ENCODE assay signal across 14 mouse cellular contexts in genomic region chr6:44067841-44068240, GRCm38 (mm10).
"Had no signal": no experiment of that assay in that cellular context is flagged by ENCODE, and none has a peak within 500 bp of the region (broad histone marks: within the 10 kb centered on the region; RNA-seq: fewer than 3 reads in every experiment).

No protein-coding gene starts in this region.

- DNase-seq: gastrocnemius, adult 2 months; gastrocnemius, postnatal 10 days; gastrocnemius, postnatal 25 days; heart, adult 18-20 months; heart, postnatal 10 days; heart, postnatal 4 days; kidney, adult 18-20 months; kidney, adult 8-10 months; kidney, postnatal 10 days; kidney, postnatal 25 days; kidney, postnatal 4 days; layer of hippocampus, adult 9-11 months; liver; liver, embryonic 13.5 days had no signal
